Mouse (Mus musculus) megakaryocyte, embryonic 14.5 days (primary cell): ENCODE data around the gene Myl9. TPM values are rescaled to one million over a fixed set of nuclear protein-coding genes. Genes with fewer than 3 reads are reported as not detected.

Experiments used
- H3K27me3 ChIP-seq: replicated peaks from 2 replicates; pipeline ENCODE3; 2012; ENCODE audit warnings: inconsistent platforms
- H3K36me3 ChIP-seq: replicated peaks from 2 replicates; pipeline ENCODE3; 2012; ENCODE audit warnings: low read length, inconsistent platforms, mixed read lengths
- H3K4me1 ChIP-seq: 2 replicates; pipeline ENCODE4 v1.6.1; 2012; ENCODE audit warnings: inconsistent platforms
- H3K4me3 ChIP-seq: replicated peaks from 2 replicates; pipeline ENCODE3; 2012; ENCODE audit warnings: moderate library complexity, mild to moderate bottlenecking, inconsistent platforms
- H3K9me3 ChIP-seq: 2 replicates; pipeline ENCODE4 v1.6.1; 2012; ENCODE audit warnings: inconsistent platforms
- FLI1 ChIP-seq: IDR thresholded peaks from 2 replicates; pipeline ENCODE4 v1.6.1; 2012; ENCODE audit warnings: low read length, inconsistent platforms, mixed read lengths
- GATA1 ChIP-seq: IDR thresholded peaks from 3 replicates; pipeline ENCODE4 v1.6.1; 2012; ENCODE audit warnings: mixed read lengths, low read length, inconsistent platforms, borderline replicate concordance
- polyA plus RNA-seq: library from polyadenylated mRNA; stranded (reverse); fragments of >175 nt; gene quantifications from 2 replicates; pipeline ENCODE4 v1.2.3, GENCODE M21; 2012; ENCODE audit warnings: low replicate concordance; ENCODE audit not compliant: insufficient read depth

Gene Myl9
- polyA plus RNA-seq, 1 experiment = 182 TPM

- no peak for TF ChIP-seq GATA1
- no peak for TF ChIP-seq FLI1
- H3K36me3 ChIP-seq = peaks cover 90% of the 10 kb centered on the region
- H3K9me3 ChIP-seq = no peaks in the 10 kb centered on the region
- H3K4me3 ChIP-seq = no peak overlapping the region
- peaks cover 98% of the 10 kb centered on the region for H3K4me1 ChIP-seq
- no peaks in the 10 kb centered on the region for H3K27me3 ChIP-seq
Observed at GRCm38 (mm10) chr2:156737976-156738375, 37.2 kb upstream of the Myl9 start.

GRCm38 (mm10) chr2:156741265-156741664, 34.0 kb upstream of the Myl9 start:
- H3K36me3 ChIP-seq = peaks cover 93% of the 10 kb centered on the region
- H3K4me1 ChIP-seq = peaks cover 92% of the 10 kb centered on the region
- no peaks in the 10 kb centered on the region for H3K27me3 ChIP-seq
- H3K9me3 ChIP-seq = no peaks in the 10 kb centered on the region
- no peak for TF ChIP-seq FLI1
- TF ChIP-seq GATA1 = no peak
- H3K4me3 ChIP-seq = peak overlapping the region; percentile 42

GRCm38 (mm10) chr2:156741998-156742397, 33.2 kb upstream of the Myl9 start:
- Histone ChIP-seq H3K36me3 (peaks cover 93% of the 10 kb centered on the region), H3K4me1 (peaks cover 92% of the 10 kb centered on the region), H3K9me3 (no peaks in the 10 kb centered on the region), H3K27me3 (no peaks in the 10 kb centered on the region), H3K4me3 (no peak overlapping the region)
- no peak for TF ChIP-seq FLI1
- TF ChIP-seq GATA1 = no peak

GRCm38 (mm10) chr2:156743248-156743647, 32.0 kb upstream of the Myl9 start:
- H3K4me3 ChIP-seq = no peak overlapping the region
- H3K9me3 ChIP-seq = no peaks in the 10 kb centered on the region
- H3K4me1 ChIP-seq = peaks cover 92% of the 10 kb centered on the region
- H3K27me3 ChIP-seq = no peaks in the 10 kb centered on the region
- H3K36me3 ChIP-seq = peaks cover 96% of the 10 kb centered on the region
- TF ChIP-seq GATA1 (no peak), FLI1 (no peak)

GRCm38 (mm10) chr2:156744414-156744813, 30.8 kb upstream of the Myl9 start:
- H3K4me3 ChIP-seq = no peak overlapping the region
- TF ChIP-seq FLI1 = no peak
- no peak for TF ChIP-seq GATA1
- peaks cover 94% of the 10 kb centered on the region for H3K4me1 ChIP-seq
- peaks cover 99% of the 10 kb centered on the region for H3K36me3 ChIP-seq
- H3K9me3 ChIP-seq = no peaks in the 10 kb centered on the region
- H3K27me3 ChIP-seq = no peaks in the 10 kb centered on the region

- Histone ChIP-seq H3K4me1 (peaks cover 73% of the 10 kb centered on the region), H3K4me3 (no peak overlapping the region), H3K9me3 (no peaks in the 10 kb centered on the region), H3K27me3 (no peaks in the 10 kb centered on the region), H3K36me3 (peaks cover 97% of the 10 kb centered on the region)
- no peak for TF ChIP-seq FLI1
- no peak for TF ChIP-seq GATA1
Observed at GRCm38 (mm10) chr2:156747315-156747714, 27.9 kb upstream of the Myl9 start.

GRCm38 (mm10) chr2:156749687-156750086, 25.5 kb upstream of the Myl9 start:
- Histone ChIP-seq H3K27me3 (no peaks in the 10 kb centered on the region), H3K4me3 (no peak overlapping the region), H3K4me1 (peaks cover 68% of the 10 kb centered on the region), H3K9me3 (no peaks in the 10 kb centered on the region), H3K36me3 (peaks cover 96% of the 10 kb centered on the region)
- no peak for TF ChIP-seq GATA1
- TF ChIP-seq FLI1 = no peak

GRCm38 (mm10) chr2:156756937-156757336, 18.3 kb upstream of the Myl9 start:
- Histone ChIP-seq H3K27me3 (no peaks in the 10 kb centered on the region), H3K36me3 (peaks cover 92% of the 10 kb centered on the region), H3K4me1 (peaks cover 34% of the 10 kb centered on the region), H3K4me3 (peak overlapping the region; percentile 16), H3K9me3 (no peaks in the 10 kb centered on the region)
- TF ChIP-seq GATA1 (no peak), FLI1 (no peak)

- H3K36me3 ChIP-seq = peaks cover 94% of the 10 kb centered on the region
Observed at GRCm38 (mm10) chr2:156760843-156761505, 14.2 kb upstream of the Myl9 start.

GRCm38 (mm10) chr2:156761521-156762278, 13.5 kb upstream of the Myl9 start:
- peaks cover 61% of the 10 kb centered on the region for H3K4me1 ChIP-seq
- H3K27me3 ChIP-seq = no peaks in the 10 kb centered on the region
- H3K4me3 ChIP-seq = peak overlapping the region; percentile 1
- no peak for TF ChIP-seq GATA1
- TF ChIP-seq FLI1 = no peak
- H3K36me3 ChIP-seq = peaks cover 87% of the 10 kb centered on the region
- H3K9me3 ChIP-seq = no peaks in the 10 kb centered on the region

More at GRCm38 (mm10) chr2:156760843-156761505, 14.2 kb upstream of the Myl9 start:
- Histone ChIP-seq H3K4me1 (peaks cover 54% of the 10 kb centered on the region), H3K27me3 (no peaks in the 10 kb centered on the region), H3K4me3 (no peak overlapping the region), H3K9me3 (no peaks in the 10 kb centered on the region)
- TF ChIP-seq FLI1 (no peak), GATA1 (no peak)
